Mouse (Mus musculus): ENCODE measurements at regions not wholly inside any gene's neighbourhood (a gene's known extent, or its start where the extent isn't known, plus 50 kb on each side); places are given as distances from the start of the nearest gene placed in this dataset.

GRCm38 (mm10) chr2:117987426-117988215, 124.1 kb upstream of the Thbs1 start:
- no peak for DNase-seq

- no peak for DNase-seq
Observed at GRCm38 (mm10) chr2:117988396-117989173, 123.1 kb upstream of the Thbs1 start.

GRCm38 (mm10) chr2:117989215-117989614, 122.5 kb upstream of the Thbs1 start:
- DNase-seq: no peak

- DNase-seq: no peak
Observed at GRCm38 (mm10) chr2:117996130-117997083, 115.3 kb upstream of the Thbs1 start.

GRCm38 (mm10) chr2:117999641-118000040, 112.0 kb upstream of the Thbs1 start:
- no peak for DNase-seq

GRCm38 (mm10) chr2:118004191-118004590, 107.5 kb upstream of the Thbs1 start:
- DNase-seq: no peak

GRCm38 (mm10) chr2:118007539-118008427, 103.9 kb upstream of the Thbs1 start:
- DNase-seq: no peak

- DNase-seq: no peak
Observed at GRCm38 (mm10) chr2:118011679-118012078, 100.0 kb upstream of the Thbs1 start.

- DNase-seq: no peak
Observed at GRCm38 (mm10) chr2:118012211-118012610, 99.5 kb upstream of the Thbs1 start.

- no peak for DNase-seq
Observed at GRCm38 (mm10) chr2:118013156-118013555, 98.5 kb upstream of the Thbs1 start.

GRCm38 (mm10) chr2:118015182-118015581, 96.5 kb upstream of the Thbs1 start:
- no peak for DNase-seq

GRCm38 (mm10) chr2:118025829-118026735, 85.6 kb upstream of the Thbs1 start:
- no peak for DNase-seq

GRCm38 (mm10) chr2:118028881-118029280, 82.8 kb upstream of the Thbs1 start:
- DNase-seq: no peak

GRCm38 (mm10) chr2:118029470-118030108, 82.1 kb upstream of the Thbs1 start:
- no peak for DNase-seq

GRCm38 (mm10) chr2:118031662-118032061, 80.0 kb upstream of the Thbs1 start:
- DNase-seq: no peak

GRCm38 (mm10) chr2:118033377-118033776, 78.3 kb upstream of the Thbs1 start:
- no peak for DNase-seq

GRCm38 (mm10) chr2:118034026-118034425, 77.7 kb upstream of the Thbs1 start:
- DNase-seq: no peak

- DNase-seq: no peak
Observed at GRCm38 (mm10) chr2:118035333-118035732, 76.3 kb upstream of the Thbs1 start.

- peak in 1 of 2 experiments; percentile 3 for DNase-seq
Observed at GRCm38 (mm10) chr2:118038859-118039818, 72.5 kb upstream of the Thbs1 start.

Data from cerebellum, postnatal 25 days (tissue).